Mouse (Mus musculus): ENCODE measurements around the gene Aox1.

Aox1 gene

GRCm38 (mm10) chr1:58110241-58110640 lies 80.5 kb downstream of the Aox1 start:
- no peak for DNase-seq (ENCODE audit: low spot score)

DNA sequence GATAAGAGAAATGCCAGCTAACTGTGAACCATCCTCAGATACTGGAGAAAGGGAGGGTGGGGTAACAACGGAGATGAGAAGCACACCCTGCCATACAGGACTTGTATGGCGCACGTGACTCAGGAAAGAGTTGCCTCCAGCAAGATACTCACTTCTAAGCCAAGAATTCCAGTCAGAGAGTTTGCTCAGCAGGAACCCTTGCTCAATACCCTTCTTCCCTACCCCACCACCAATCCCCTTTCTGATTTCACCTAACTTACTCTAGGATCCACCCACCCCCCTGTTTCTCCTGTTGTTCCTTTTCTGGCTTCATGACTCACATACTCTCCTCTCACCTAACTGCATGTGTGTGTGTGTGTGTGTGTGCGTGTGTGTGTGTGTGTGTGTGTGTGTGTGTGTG lies 81.6 kb downstream of the Aox1 start:
- DNase-seq (ENCODE audit: low spot score), result no peak

DNA sequence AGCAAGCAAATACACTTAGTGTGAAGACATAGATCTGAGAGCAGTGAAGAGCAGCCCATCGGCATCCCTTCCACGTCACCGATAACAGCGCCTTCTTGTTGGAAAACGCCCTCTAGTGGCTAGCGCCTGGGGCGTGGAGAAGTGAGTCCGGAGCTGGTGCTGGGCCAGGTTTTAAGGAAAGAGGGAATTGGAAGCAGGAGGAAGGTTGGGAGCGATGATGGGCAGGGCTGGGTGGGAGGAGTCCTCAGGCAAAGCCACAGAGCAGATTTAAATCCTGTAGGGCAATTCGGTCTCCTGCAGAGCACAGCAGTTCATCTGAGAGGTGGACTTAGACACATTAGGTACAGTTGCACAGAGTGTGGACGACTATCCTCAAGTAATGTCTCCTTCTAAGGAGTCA lies 83.1 kb downstream of the Aox1 start, which contains the start of gene Aox3:
Gene Aox3 (plus strand): TSS at position 251 of the 400 bp plus-strand sequence.
- peak; percentile 8 for DNase-seq (ENCODE audit: low spot score)

GRCm38 (mm10) chr1:58113441-58113840 lies 83.7 kb downstream of the Aox1 start:
- no peak for DNase-seq (ENCODE audit: low spot score)

GRCm38 (mm10) chr1:58114021-58114560 lies 84.4 kb downstream of the Aox1 start:
- DNase-seq (ENCODE audit: low spot score), result no peak

GRCm38 (mm10) chr1:58114666-58115375 lies 85.1 kb downstream of the Aox1 start:
- DNase-seq (ENCODE audit: low spot score), result no peak

DNA sequence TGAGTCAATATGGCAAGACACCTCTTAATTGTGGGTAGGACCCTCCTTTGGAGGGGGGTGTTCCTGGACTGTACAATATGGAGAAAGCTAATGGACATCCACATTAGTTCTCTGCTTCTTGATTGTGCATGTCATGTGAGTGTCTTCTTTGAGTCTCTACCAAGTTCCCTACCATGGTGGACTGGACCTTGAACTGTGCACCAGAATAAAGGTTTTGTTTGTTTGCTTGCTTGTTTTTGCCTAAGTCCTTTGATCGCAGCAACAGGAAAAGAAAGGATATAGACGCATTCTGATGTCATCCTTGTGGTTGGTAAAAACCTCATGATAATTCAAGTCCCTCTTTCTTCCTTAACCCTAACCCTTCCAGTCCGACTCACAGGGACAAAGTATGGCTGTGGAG lies 88.5 kb downstream of the Aox1 start:
- DNase-seq (ENCODE audit: low spot score), result no peak

DNA sequence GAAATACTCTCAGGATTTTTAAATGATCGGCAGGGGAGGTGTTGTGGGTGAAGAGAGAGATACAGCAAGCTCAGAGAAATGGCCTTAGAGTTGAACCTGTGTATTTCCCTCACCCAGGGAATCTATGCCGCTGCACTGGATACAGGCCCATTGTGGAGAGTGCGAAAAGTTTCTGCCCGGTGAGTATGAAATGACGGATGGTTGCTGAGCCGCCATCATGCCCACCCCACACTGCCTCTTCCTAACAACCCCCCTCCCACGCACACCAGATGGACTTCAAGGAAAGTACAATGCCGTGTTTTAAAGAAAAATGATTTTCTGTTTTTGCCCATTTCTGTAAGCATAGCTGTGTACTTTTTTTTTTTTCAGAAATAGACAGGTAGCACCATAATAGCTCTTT lies 95.2 kb downstream of the Aox1 start:
- DNase-seq (ENCODE audit: low spot score), result no peak

- no peak for DNase-seq (ENCODE audit: low spot score)
Measured at GRCm38 (mm10) chr1:58137891-58138290, 108.2 kb downstream of the Aox1 start.

GRCm38 (mm10) chr1:58138986-58139385 lies 109.3 kb downstream of the Aox1 start:
- DNase-seq (ENCODE audit: low spot score), result no peak

GRCm38 (mm10) chr1:58140607-58141006 lies 110.9 kb downstream of the Aox1 start:
- DNase-seq (ENCODE audit: low spot score), result no peak

GRCm38 (mm10) chr1:58144384-58145069 lies 114.8 kb downstream of the Aox1 start:
- no peak for DNase-seq (ENCODE audit: low spot score)

DNA sequence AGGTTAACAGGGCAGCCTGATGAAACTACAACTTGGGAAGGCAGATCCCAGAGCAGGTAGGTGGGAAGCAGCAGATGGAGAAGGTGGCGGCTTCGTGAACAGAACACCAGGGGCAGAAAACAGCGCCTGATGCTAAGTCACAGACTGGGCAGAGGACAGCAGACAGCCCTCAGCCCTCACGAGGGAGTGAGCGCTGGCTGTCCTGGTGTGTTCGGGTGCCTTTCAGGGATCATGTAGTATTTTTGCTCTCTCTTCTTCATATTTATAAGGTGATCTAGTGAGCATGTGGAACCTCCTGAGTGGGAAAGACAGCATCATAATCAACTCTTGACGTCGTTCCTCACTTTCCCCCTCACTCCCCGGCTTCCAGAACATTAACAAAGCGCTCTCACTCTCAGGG lies 116.3 kb downstream of the Aox1 start:
- DNase-seq (ENCODE audit: low spot score), result no peak

GRCm38 (mm10) chr1:58147776-58148175 lies 118.0 kb downstream of the Aox1 start:
- DNase-seq (ENCODE audit: low spot score), result no peak

DNA sequence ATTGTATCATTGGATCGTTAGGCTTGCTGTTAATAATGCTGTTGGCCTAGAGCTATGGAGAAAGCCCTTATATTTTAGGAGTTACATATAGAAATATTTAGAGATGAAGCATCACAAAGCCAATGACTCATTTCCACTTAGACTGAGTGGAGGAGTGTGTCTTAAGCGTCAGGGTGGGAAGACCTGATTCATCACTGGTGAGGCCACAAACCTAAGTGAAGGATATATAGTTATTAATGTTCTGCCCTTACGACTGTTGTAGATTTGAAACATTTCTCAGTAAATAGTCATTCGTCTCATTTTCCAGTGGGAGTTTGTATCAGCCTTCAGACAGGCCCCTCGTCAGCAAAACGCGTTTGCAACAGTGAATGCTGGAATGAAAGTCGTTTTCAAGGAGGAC lies 122.5 kb downstream of the Aox1 start:
- DNase-seq (ENCODE audit: low spot score), result no peak
